Mouse (Mus musculus) R1 (cell line): ENCODE measurements around the gene Gpr34.

Experiments used
- DNase-seq: peaks from one replicate; pipeline ENCODE4 v3.0.0-alpha.2; 2018; ENCODE audit warnings: low read depth, low spot score

Gene Gpr34

DNA sequence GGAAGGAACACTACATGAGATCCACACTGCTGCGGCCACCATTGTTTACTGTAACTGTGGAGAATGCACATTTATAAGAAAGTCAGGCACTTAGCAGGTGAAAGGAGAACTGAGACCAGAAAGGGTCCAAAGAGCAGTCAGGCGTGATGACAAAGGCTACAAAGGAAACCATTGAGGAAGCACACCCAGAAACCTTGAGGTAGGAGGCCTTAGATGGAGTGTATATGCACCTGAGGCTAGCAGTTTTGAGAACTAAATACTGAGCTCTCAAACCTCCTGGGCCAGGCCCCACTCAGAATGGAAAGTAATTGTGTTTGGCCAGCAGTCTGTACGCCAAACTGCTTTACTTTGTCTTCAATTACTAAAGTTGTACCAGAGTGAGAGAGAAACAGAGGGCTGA lies 38.5 kb downstream of the Gpr34 start:
- peak; percentile 8 for DNase-seq

DNA sequence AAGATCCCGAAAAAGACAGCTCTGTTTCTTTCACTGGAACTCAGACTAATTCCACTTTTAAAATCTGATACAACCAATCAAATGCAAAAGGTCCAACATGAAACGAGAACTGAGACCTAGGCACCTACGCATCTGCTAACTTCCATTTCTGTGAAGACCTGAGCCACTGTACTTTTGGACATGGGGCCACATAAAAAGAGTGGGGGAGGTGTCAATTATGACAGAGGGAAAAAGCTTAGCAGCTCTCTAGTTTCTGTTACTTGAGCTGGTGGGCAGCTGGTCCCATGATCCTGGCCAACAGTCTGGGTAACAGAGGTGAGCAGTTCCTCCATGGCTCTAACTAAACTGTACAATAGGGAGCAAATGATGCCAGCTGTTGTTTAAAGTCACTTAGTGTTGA lies 41.1 kb downstream of the Gpr34 start:
- no peak for DNase-seq

GRCm38 (mm10) chrX:13681748-13682147 lies 49.9 kb downstream of the Gpr34 start:
- DNase-seq, result no peak

GRCm38 (mm10) chrX:13686589-13686988 lies 54.7 kb downstream of the Gpr34 start:
- no peak for DNase-seq

- DNase-seq, result no peak
Observed at GRCm38 (mm10) chrX:13688356-13688755, 56.5 kb downstream of the Gpr34 start.
